In the genomic region with DNA sequence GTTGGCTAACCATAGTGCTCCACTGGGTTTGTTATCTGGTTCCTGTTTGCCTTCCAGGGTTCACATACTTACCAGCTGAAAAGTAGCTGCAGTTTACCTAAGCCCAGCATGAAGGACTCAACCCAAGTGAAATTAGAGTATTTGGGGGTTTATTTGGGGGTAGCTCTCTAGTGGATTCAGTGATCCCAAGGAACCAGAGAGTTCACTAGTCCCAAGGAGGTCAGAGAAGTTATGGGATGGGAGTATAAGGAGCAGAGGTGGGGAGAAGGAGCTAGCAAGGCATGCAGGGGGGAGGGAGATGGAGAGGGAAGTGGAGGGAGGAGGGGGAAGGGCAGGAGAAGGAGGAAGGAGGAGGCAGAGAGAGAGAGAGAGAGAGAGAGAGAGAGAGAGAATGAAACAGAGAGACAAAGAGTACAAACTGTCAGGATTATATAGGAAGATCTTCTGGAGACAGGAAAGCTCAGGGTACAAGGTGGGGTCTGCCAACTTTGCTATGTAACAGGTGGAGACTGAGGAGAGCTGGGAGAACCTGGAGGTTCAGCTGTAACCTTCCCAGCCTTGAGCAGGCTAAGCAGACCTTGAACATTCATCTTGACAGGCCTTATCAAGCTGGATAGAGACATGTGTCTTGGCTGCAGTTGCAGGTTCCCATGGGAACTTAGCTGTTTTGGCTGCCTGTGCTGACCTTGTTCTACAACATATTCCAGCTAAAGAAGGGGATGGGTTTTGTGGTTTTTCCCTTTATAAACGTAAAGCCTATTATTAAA, we compare ENCODE assay signal across 8 mouse cellular contexts. TPM values are rescaled to one million over a fixed set of nuclear protein-coding genes. Genes with fewer than 3 reads are reported as not detected.
DNase-seq lines count a peak whose midpoint lies in the region; ATAC-seq and TF ChIP-seq lines count a peak whose summit lies in the region.

No protein-coding gene starts in this region.

- no peaks in the 10 kb centered on the region for H3K79me2 ChIP-seq in heart, adult 2 months (replicated peaks; ENCODE audit: control insufficient read depth, insufficient read depth, low read length)

- 7% methylated on average over 1 of the region's 1 CpGs for WGBS in heart, adult 2 months
- WGBS in kidney, embryonic 14.5 days: 37% methylated on average over 1 of the region's 1 CpGs

- H3K4me2 ChIP-seq in kidney, embryonic 14.5 days (replicated peaks; ENCODE audit: low read depth, low read length): peak overlapping the region; percentile 58

- peak; percentile 12 for DNase-seq in gastrocnemius, adult 18-20 months (ENCODE audit: low spot score)
- no peak for DNase-seq in gastrocnemius, postnatal 25 days
- DNase-seq in adrenal gland, adult 2 months: peak; percentile 84
- peak; percentile 56 to 75 for DNase-seq in heart, adult 2 months
- DNase-seq in lung, postnatal 14 days: peak; percentile 4

- H3K9ac ChIP-seq in heart, adult 2 months (ENCODE audit: low read depth, low read length): no peak overlapping the region; the same call in 1 of the 2 replicates
- peak overlapping the region; percentile 58; the same call in 1 of the 2 replicates for H3K9ac ChIP-seq in kidney, embryonic 14.5 days (ENCODE audit: low read depth, low read length)

- ATAC-seq in kidney, embryonic 14.5 days (ENCODE audit: low FRiP score, low TSS enrichment): no peak
- ATAC-seq in activated CD4-positive, CD25-positive, alpha-beta regulatory T cell, adult 4 months: no peak
- ATAC-seq in frontal cortex, adult (ENCODE audit: low TSS enrichment): no peak

- H3K27ac ChIP-seq in heart, adult 2 months: peak overlapping the region; percentile 94
- no peak overlapping the region for H3K27ac ChIP-seq in kidney, embryonic 14.5 days (ENCODE audit: low read depth, low read length)

- 0 out of 2 replicates have a peak, but pooled peaks have one; percentile 17 for TF ChIP-seq EP300 in heart, adult 2 months (IDR thresholded peaks at IDR 0.05; ENCODE audit: insufficient read depth, low read depth, low read length)

- no peak for TF ChIP-seq POLR2A in heart, adult 2 months (IDR thresholded peaks at IDR 0.05; ENCODE audit: insufficient read depth, low read depth, low read length)

- TF ChIP-seq CTCF in heart, adult 2 months (IDR thresholded peaks at IDR 0.05): no peak

- intact Hi-C loops in heart, adult 2 months (cut with DNase I): loop anchor here (5.0 kb wide), 1 partner anchor 144 kb away; a partner anchor contains a TSS

- peaks cover 3% of the 10 kb centered on the region; the same call in 1 of the 2 replicates for H3K36me3 ChIP-seq in heart, adult 2 months (ENCODE audit: control insufficient read depth, insufficient read depth, low read length)
- no peaks in the 10 kb centered on the region for H3K36me3 ChIP-seq in kidney, embryonic 14.5 days (ENCODE audit: control insufficient read depth, insufficient read depth, low read length)

- H3K4me1 ChIP-seq in heart, adult 2 months (ENCODE audit: control insufficient read depth, insufficient read depth, low read length): peaks cover 3% of the 10 kb centered on the region
- H3K4me1 ChIP-seq in kidney, embryonic 14.5 days (ENCODE audit: control insufficient read depth, insufficient read depth, low read length): 0 out of 2 replicates have a peak, but pooled peaks cover 3% of the 10 kb centered on the region

- 0 out of 2 replicates have a peak, but pooled peaks cover 3% of the 10 kb centered on the region for H3K9me3 ChIP-seq in kidney, embryonic 14.5 days (ENCODE audit: control insufficient read depth, low read length)

- no peaks in the 10 kb centered on the region for H3K27me3 ChIP-seq in heart, adult 2 months (ENCODE audit: control insufficient read depth, insufficient read depth, low read length)
- no peaks in the 10 kb centered on the region for H3K27me3 ChIP-seq in kidney, embryonic 14.5 days (ENCODE audit: control insufficient read depth, insufficient read depth, low read length)

- peak overlapping the region; percentile 57 for H3K4me3 ChIP-seq in heart, adult 2 months
- peak overlapping the region; percentile 52; the same call in 1 of the 2 replicates for H3K4me3 ChIP-seq in kidney, embryonic 14.5 days (ENCODE audit: low read length)

RNA-seq across cellular contexts. Expression of a gene that starts 1.1 kb away (rescaled TPM):
- total RNA-seq in gastrocnemius, adult 18-20 months (2021): 1 to 10 TPM; 4.5 to 5.2 TPM
- total RNA-seq in gastrocnemius, postnatal 25 days (2021): 1 to 10 TPM; 3.9 to 7.9 TPM
- 10 to 100 TPM; 30.2 to 35.7 TPM for total RNA-seq in adrenal gland, adult 2 months (2021)
- 4.9 and 7.9 TPM in 2 replicates for polyA plus RNA-seq in adrenal gland, adult 2 months (2012; rRNA removed)
- 1 to 10 TPM; 3.7 to 4.7 TPM for total RNA-seq in heart, adult 2 months (2021)
- 3.1 and 6.4 TPM in 2 replicates for polyA plus RNA-seq in heart, adult 2 months (2012; rRNA removed)
- polyA plus RNA-seq in kidney, embryonic 14.5 days (2014; fragmentation: Nextera tagmentation; extraction: Ambion mirVana): 28.8 and 29.3 TPM in 2 replicates
- 10 to 100 TPM; 42.4 to 59.0 TPM for polyA plus RNA-seq in activated CD4-positive, CD25-positive, alpha-beta regulatory T cell, adult 4 months (2017; shearing (Covaris generic))

RNA-seq across cellular contexts. Expression of a gene that starts 33.6 kb away (rescaled TPM):
- total RNA-seq in gastrocnemius, adult 18-20 months (2021): 10 to 100 TPM in 1 of 2 experiments, 1 to 10 TPM in 1; 6.3 to 11.9 TPM
- 1 to 10 TPM; 5.1 to 6.9 TPM for total RNA-seq in gastrocnemius, postnatal 25 days (2021)
- total RNA-seq in adrenal gland, adult 2 months (2021): 10 to 100 TPM; 24.2 to 50.0 TPM
- polyA plus RNA-seq in adrenal gland, adult 2 months (2012; rRNA removed): 16.1 and 16.7 TPM in 2 replicates
- total RNA-seq in heart, adult 2 months (2021): 10 to 100 TPM; 10.4 to 12.3 TPM
- 7.6 and 11.9 TPM in 2 replicates for polyA plus RNA-seq in heart, adult 2 months (2012; rRNA removed)
- polyA plus RNA-seq in kidney, embryonic 14.5 days (2014; fragmentation: Nextera tagmentation; extraction: Ambion mirVana): 12.3 and 14.1 TPM in 2 replicates
- polyA plus RNA-seq in activated CD4-positive, CD25-positive, alpha-beta regulatory T cell, adult 4 months (2017; shearing (Covaris generic)): 1 to 10 TPM; 7.4 to 7.7 TPM

RNA-seq across cellular contexts. Expression of a gene that starts 33.6 kb away (rescaled TPM):
- total RNA-seq in gastrocnemius, adult 18-20 months (2021): 100 to 1,000 TPM; 172 to 210 TPM
- 100 to 1,000 TPM; 171 to 179 TPM for total RNA-seq in gastrocnemius, postnatal 25 days (2021)
- 10 to 100 TPM; 17.9 to 29.6 TPM for total RNA-seq in adrenal gland, adult 2 months (2021)
- 68.3 and 73.3 TPM in 2 replicates for polyA plus RNA-seq in adrenal gland, adult 2 months (2012; rRNA removed)
- total RNA-seq in heart, adult 2 months (2021): 10 to 100 TPM; 19.7 to 26.6 TPM
- polyA plus RNA-seq in heart, adult 2 months (2012; rRNA removed): 8.0 and 8.2 TPM in 2 replicates
- 12.6 and 20.6 TPM in 2 replicates for polyA plus RNA-seq in kidney, embryonic 14.5 days (2014; fragmentation: Nextera tagmentation; extraction: Ambion mirVana)
- polyA plus RNA-seq in activated CD4-positive, CD25-positive, alpha-beta regulatory T cell, adult 4 months (2017; shearing (Covaris generic)): 1 to 10 TPM; 6.3 to 7.9 TPM

Comparison
In these comparisons a context has a peak if more than half of its experiments do, and no peak if none do; other contexts are left out.
1. RNA of a gene that starts 33.6 kb away (total RNA-seq): 172 to 210 TPM in gastrocnemius, adult 18-20 months and 171 to 179 TPM in gastrocnemius, postnatal 25 days; 17.9 to 29.6 TPM in adrenal gland, adult 2 months and 19.7 to 26.6 TPM in heart, adult 2 months; every median in the first group is over 4 times any median in the second.